Mouse (Mus musculus) E14TG2a.4 (cell line): ENCODE measurements at regions not wholly inside any gene's neighbourhood (a gene's known extent, or its start where the extent isn't known, plus 50 kb on each side); places are given as distances from the start of the nearest gene placed in this dataset.

Experiments used
- CTCF ChIP-seq: conservative IDR thresholded peaks from 2 replicates; pipeline ENCODE4 v1.5.1; 2014; ENCODE audit warnings: low read length
- NANOG ChIP-seq: IDR thresholded peaks from 2 replicates; pipeline ENCODE4 v1.6.1; 2014; ENCODE audit warnings: borderline replicate concordance, low read length, mixed read lengths
- POU5F1 ChIP-seq: IDR thresholded peaks from 2 replicates; pipeline ENCODE4 v1.6.1; 2014; ENCODE audit warnings: low read length, borderline replicate concordance

- TF ChIP-seq CTCF (no peak), NANOG (no peak), POU5F1 (no peak)
These were observed 144.7 kb downstream of the Tmem161b start for GRCm38 (mm10) chr13:84366839-84367238.
